Mouse (Mus musculus): ENCODE measurements at regions not wholly inside any gene's neighbourhood (a gene's known extent, or its start where the extent isn't known, plus 50 kb on each side); places are given as distances from the start of the nearest gene placed in this dataset.

DNA sequence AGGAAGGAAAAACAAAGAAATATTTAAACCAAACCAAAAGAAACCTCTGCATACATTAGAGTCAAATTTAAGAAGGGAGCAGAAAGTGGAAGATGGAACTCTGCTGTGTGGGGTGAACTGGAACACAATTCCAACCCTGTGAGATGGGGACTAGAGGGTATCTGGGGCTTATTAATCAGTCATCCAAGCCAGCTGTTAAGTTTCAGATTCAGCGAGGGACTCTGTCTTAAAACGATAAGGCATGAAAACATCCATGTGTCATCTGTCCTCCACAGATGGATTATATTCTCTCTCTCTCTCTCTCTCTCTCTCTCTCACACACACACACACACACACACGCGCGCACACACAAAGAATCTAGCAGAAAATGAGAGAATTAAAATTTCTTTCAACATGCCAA, 147.6 kb upstream of the Marcks start:
- no peak for TF ChIP-seq CTCF (conservative IDR thresholded peaks at IDR 0.05; ENCODE audit: insufficient read depth, insufficient read length, low read depth, low read length)
- TF ChIP-seq POLR2A (IDR thresholded peaks at IDR 0.05; ENCODE audit: low read depth, low read length) = no peak

All from kidney, adult 2 months (tissue).